Mouse (Mus musculus) kidney, embryonic 15.5 days (tissue): Measurements from ENCODE around the gene Pi4kb. TPM values are rescaled to one million over a fixed set of nuclear protein-coding genes. Genes with fewer than 3 reads are reported as not detected.
"Not testable (repeated sequence)": the region's sequence is repeated elsewhere in the genome, so short reads cannot be mapped to it uniquely, and the experiment has no call there.

Source experiments
- ATAC-seq: fragments of 200-750 bp; cut with Nextera tagmentation; replicated peaks from 2 replicates; pipeline ENCODE4 v1.8.0; 2017; ENCODE audit warnings: moderate TSS enrichment; ENCODE audit not compliant: low FRiP score
- H3K27ac ChIP-seq: fragments of 300-500 bp; sonication (generic); 2 replicates; pipeline ENCODE4 v1.5.1; 2015; ENCODE audit warnings: mild to moderate bottlenecking, inconsistent platforms
- H3K27me3 ChIP-seq: fragments of 300-500 bp; sonication (generic); 2 replicates; pipeline ENCODE4 v1.6.1; 2015; ENCODE audit warnings: inconsistent platforms
- H3K36me3 ChIP-seq: fragments of 300-500 bp; sonication (generic); 2 replicates; pipeline ENCODE4 v1.6.1; 2015; ENCODE audit warnings: inconsistent platforms
- H3K4me1 ChIP-seq: fragments of 300-500 bp; sonication (generic); 2 replicates; pipeline ENCODE4 v1.6.1; 2015; ENCODE audit warnings: inconsistent platforms
- H3K4me2 ChIP-seq: fragments of 300-500 bp; sonication (generic); 2 replicates; pipeline ENCODE4 v1.6.1; 2015; ENCODE audit warnings: moderate library complexity, mild to moderate bottlenecking, inconsistent platforms
- H3K4me3 ChIP-seq: fragments of 300-500 bp; sonication (generic); replicated peaks from 2 replicates; pipeline ENCODE4 v1.5.1; 2015; ENCODE audit warnings: mild to moderate bottlenecking, inconsistent platforms
- H3K9ac ChIP-seq: fragments of 300-500 bp; sonication (generic); 2 replicates; pipeline ENCODE4 v1.6.1; 2015; ENCODE audit warnings: mild to moderate bottlenecking, inconsistent platforms
- H3K9me3 ChIP-seq: fragments of 300-500 bp; sonication (generic); replicated peaks from 2 replicates; pipeline ENCODE4 v1.6.1; 2016; ENCODE audit warnings: inconsistent platforms
- WGBS: fragments of 180-500 bp; shearing (Covaris S2); methylation state at CpG from one replicate; pipeline ENCODE4 v1.1.7; 2015; ENCODE audit warnings: mixed read lengths; 5-methylcytosine and 5-hydroxymethylcytosine counted together
- polyA plus RNA-seq: library from polyadenylated mRNA; unstranded; fragments of >200 nt; fragmentation: Nextera tagmentation; extraction: Ambion mirVana; gene quantifications from 2 replicates; pipeline ENCODE4 v1.2.1, GENCODE M21; 2015

The Pi4kb gene
- polyA plus RNA-seq, 1 experiment from 2014 or later, result 27.5 TPM

GRCm38 (mm10) chr3:95007706-95008105 is 33.2 kb downstream of the Pi4kb start:
- Histone ChIP-seq H3K9ac (no peak overlapping the region), H3K4me2 (no peak overlapping the region), H3K4me1 (0 out of 2 replicates have a peak, but pooled peaks cover 2% of the 10 kb centered on the region), H3K27me3 (no peaks in the 10 kb centered on the region), H3K27ac (0 out of 2 replicates have a peak overlapping the region, but pooled peaks have one; percentile 6), H3K4me3 (no peak overlapping the region), H3K9me3 (no peaks in the 10 kb centered on the region), H3K36me3 (peaks cover 100% of the 10 kb centered on the region)
- WGBS, result 87% methylated on average over 9 of the region's 9 CpGs
- ATAC-seq, result no peak

- H3K36me3 ChIP-seq, result peaks cover 77% of the 10 kb centered on the region
- H3K4me2 ChIP-seq, result no peak overlapping the region
- peaks cover 18% of the 10 kb centered on the region for H3K4me1 ChIP-seq
- ATAC-seq, result no peak
- H3K4me3 ChIP-seq, result no peak overlapping the region
- 84% methylated on average over 7 of the region's 7 CpGs for WGBS
- H3K27me3 ChIP-seq, result no peaks in the 10 kb centered on the region
- no peak overlapping the region for H3K27ac ChIP-seq
- H3K9ac ChIP-seq, result no peak overlapping the region
- no peaks in the 10 kb centered on the region for H3K9me3 ChIP-seq
These were observed 35.9 kb downstream of the Pi4kb start for GRCm38 (mm10) chr3:95010396-95010795.

- 92% methylated on average over 3 of the region's 3 CpGs for WGBS
- H3K36me3 ChIP-seq, result peaks cover 51% of the 10 kb centered on the region
- no peak for ATAC-seq
- H3K27ac ChIP-seq, result no peak overlapping the region
- 0 out of 2 replicates have a peak overlapping the region, but pooled peaks have one; percentile 68 for H3K9ac ChIP-seq
- H3K4me1 ChIP-seq, result peaks cover 25% of the 10 kb centered on the region
- H3K9me3 ChIP-seq, result no peaks in the 10 kb centered on the region
- no peaks in the 10 kb centered on the region for H3K27me3 ChIP-seq
- H3K4me3 ChIP-seq, result peak overlapping the region; percentile 89; the same call in 1 of the 2 replicates
- peak overlapping the region; percentile 79; the same call in 1 of the 2 replicates for H3K4me2 ChIP-seq
These were observed 38.5 kb downstream of the Pi4kb start for GRCm38 (mm10) chr3:95012982-95013381.

GRCm38 (mm10) chr3:95013699-95014427 is 39.3 kb downstream of the Pi4kb start:
- Histone ChIP-seq H3K9ac (peak overlapping the region; percentile 68), H3K36me3 (peaks cover 42% of the 10 kb centered on the region), H3K27me3 (no peaks in the 10 kb centered on the region), H3K27ac (peak overlapping the region; percentile 99), H3K4me3 (peak overlapping the region; percentile 89), H3K4me1 (peaks cover 25% of the 10 kb centered on the region), H3K4me2 (peak overlapping the region; percentile 79), H3K9me3 (no peaks in the 10 kb centered on the region)
- 10% methylated on average over 13 of the region's 13 CpGs for WGBS
- no peak for ATAC-seq

- ATAC-seq, result peak; percentile 3
- Histone ChIP-seq H3K4me2 (peak overlapping the region; percentile 79), H3K27me3 (no peaks in the 10 kb centered on the region), H3K9ac (peak overlapping the region; percentile 68), H3K9me3 (no peaks in the 10 kb centered on the region), H3K4me3 (peak overlapping the region; percentile 89), H3K27ac (peak overlapping the region; percentile 99), H3K4me1 (peaks cover 25% of the 10 kb centered on the region), H3K36me3 (peaks cover 35% of the 10 kb centered on the region)
- WGBS, result under 1% methylated on average over 44 of the region's 44 CpGs
These were observed 40.1 kb downstream of the Pi4kb start for GRCm38 (mm10) chr3:95014428-95015151.

- no peaks in the 10 kb centered on the region for H3K9me3 ChIP-seq
- H3K36me3 ChIP-seq, result peaks cover 27% of the 10 kb centered on the region
- H3K4me3 ChIP-seq, result peak within 1 kb of the TSS; percentile 89
- ATAC-seq, result peak; percentile 99
- peak within 1 kb of the TSS; percentile 68 for H3K9ac ChIP-seq
- peaks cover 25% of the 10 kb centered on the region for H3K4me1 ChIP-seq
- no peaks in the 10 kb centered on the region for H3K27me3 ChIP-seq
- H3K27ac ChIP-seq, result peak within 1 kb of the TSS; percentile 99
- under 1% methylated on average over 37 of the region's 37 CpGs for whole genome bisulfite sequencing
- H3K4me2 ChIP-seq, result peak within 1 kb of the TSS; percentile 79
These were observed 40.9 kb downstream of the Pi4kb start, which contains the start of gene Zfp687 for GRCm38 (mm10) chr3:95015337-95015872. Gene Zfp687 (minus strand): TSS chr3:95015448.

- Histone ChIP-seq H3K27me3 (no peaks in the 10 kb centered on the region), H3K36me3 (peaks cover 21% of the 10 kb centered on the region), H3K9me3 (no peaks in the 10 kb centered on the region), H3K4me3 (peak overlapping the region; percentile 89), H3K4me2 (peak overlapping the region; percentile 79), H3K9ac (peak overlapping the region; percentile 65), H3K27ac (peak overlapping the region; percentile 99), H3K4me1 (peaks cover 25% of the 10 kb centered on the region)
- peak; percentile 79 for ATAC-seq
- under 1% methylated on average over 40 of the region's 40 CpGs for WGBS
These were observed 41.5 kb downstream of the Pi4kb start for GRCm38 (mm10) chr3:95015891-95016531.

- Histone ChIP-seq H3K4me1 (peaks cover 23% of the 10 kb centered on the region), H3K36me3 (peaks cover 15% of the 10 kb centered on the region), H3K4me2 (peak overlapping the region; percentile 79), H3K27me3 (no peaks in the 10 kb centered on the region), H3K4me3 (peak overlapping the region; percentile 89), H3K9ac (peak overlapping the region; percentile 65), H3K27ac (peak overlapping the region; percentile 99), H3K9me3 (no peaks in the 10 kb centered on the region)
- 5% methylated on average over 21 of the region's 21 CpGs for WGBS
- no peak for ATAC-seq
These were observed 42.1 kb downstream of the Pi4kb start for GRCm38 (mm10) chr3:95016532-95017056.

GRCm38 (mm10) chr3:95018741-95019140 is 44.2 kb downstream of the Pi4kb start:
- Histone ChIP-seq H3K4me1 (peaks cover 13% of the 10 kb centered on the region), H3K27ac (no peak overlapping the region), H3K9ac (no peak overlapping the region), H3K27me3 (no peaks in the 10 kb centered on the region), H3K36me3 (no peaks in the 10 kb centered on the region), H3K9me3 (no peaks in the 10 kb centered on the region), H3K4me3 (no peak overlapping the region), H3K4me2 (no peak overlapping the region)
- WGBS, result 86% methylated on average over 2 of the region's 2 CpGs
- no peak for ATAC-seq

- H3K27me3 ChIP-seq, ATAC-seq, H3K9ac ChIP-seq, H3K4me2 ChIP-seq, H3K36me3 ChIP-seq, H3K4me3 ChIP-seq, H3K9me3 ChIP-seq, H3K27ac ChIP-seq: not testable (repeated sequence)
- WGBS, result 88% methylated on average over 5 of the region's 5 CpGs
- peaks cover 14% of the 10 kb centered on the region for H3K4me1 ChIP-seq
These were observed 46.4 kb downstream of the Pi4kb start for GRCm38 (mm10) chr3:95020956-95021355.

- Histone ChIP-seq H3K27ac (no peak overlapping the region), H3K9me3 (no peaks in the 10 kb centered on the region), H3K4me1 (peaks cover 15% of the 10 kb centered on the region; the same call in 1 of the 2 replicates), H3K27me3 (no peaks in the 10 kb centered on the region), H3K9ac (no peak overlapping the region), H3K36me3 (peaks cover 1% of the 10 kb centered on the region; the same call in 1 of the 2 replicates), H3K4me3 (no peak overlapping the region), H3K4me2 (0 out of 2 replicates have a peak overlapping the region, but pooled peaks have one; percentile 4)
- 32% methylated on average over 11 of the region's 11 CpGs for WGBS
- ATAC-seq, result no peak
These were observed 50.0 kb downstream of the Pi4kb start for GRCm38 (mm10) chr3:95024551-95024950.
